Mouse (Mus musculus) heart, postnatal 0 days (tissue): Measurements from ENCODE around the gene Ssbp1.

Experiments
- CTCF ChIP-seq: IDR thresholded peaks from 2 replicates; pipeline ENCODE4 v1.5.1; 2016; ENCODE audit warnings: antibody characterized with exemption, control low read depth, low read depth
- EP300 ChIP-seq: IDR thresholded peaks from 2 replicates; pipeline ENCODE4 v1.6.1; 2016; ENCODE audit warnings: antibody characterized with exemption, low read depth

DNA sequence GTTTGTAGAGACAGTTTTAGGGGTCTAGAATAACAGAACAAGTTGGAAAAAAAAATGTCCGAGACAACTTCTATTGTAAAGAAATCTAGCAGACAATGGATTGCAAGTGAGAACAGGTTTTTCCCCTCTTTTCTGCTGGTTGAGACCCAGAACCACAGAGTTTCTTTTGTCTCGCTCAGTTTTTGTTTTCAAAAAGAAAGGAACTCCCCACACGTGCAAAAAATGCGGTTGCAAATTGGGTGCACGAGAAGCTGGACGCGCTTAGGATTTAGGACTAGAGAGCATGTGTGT lies 513 bp downstream of the Ssbp1 start:
- TF ChIP-seq CTCF (no peak), EP300 (no peak)
